Mouse (Mus musculus): ENCODE results near the gene Vmn1r54.
"Not testable (repeated sequence)": the region's sequence is repeated elsewhere in the genome, so short reads cannot be mapped to it uniquely, and the experiment has no call there.

Gene Vmn1r54

GRCm38 (mm10) chr6:90246000-90246399 is at the start of gene Vmn1r54:
TSS of gene Vmn1r54 (plus strand) at chr6:90246300.
- DNase-seq: no peak

GRCm38 (mm10) chr6:90202493-90202892 is 43.6 kb upstream of the Vmn1r54 start, which contains the start of gene V1ra8:
TSS of gene V1ra8 (plus strand) at chr6:90202793.
- DNase-seq: not testable (repeated sequence)

- DNase-seq: no peak
These were observed 21.8 kb upstream of the Vmn1r54 start, which contains the start of gene Vmn1r53 for GRCm38 (mm10) chr6:90224338-90224737. TSS of gene Vmn1r53 (minus strand) at chr6:90224438.

- DNase-seq: not testable (repeated sequence)
These were observed 14.0 kb upstream of the Vmn1r54 start for GRCm38 (mm10) chr6:90232114-90232513.

- no peak for DNase-seq
These were observed 13.4 kb upstream of the Vmn1r54 start for GRCm38 (mm10) chr6:90232681-90233080.

GRCm38 (mm10) chr6:90244019-90244418 is 2.1 kb upstream of the Vmn1r54 start:
- DNase-seq: no peak

GRCm38 (mm10) chr6:90288265-90288664 is 42.2 kb downstream of the Vmn1r54 start:
- DNase-seq: no peak

- DNase-seq: no peak
These were observed 54.8 kb downstream of the Vmn1r54 start, which contains the start of gene BC048671 for GRCm38 (mm10) chr6:90300919-90301318. TSS of gene BC048671 (plus strand) at chr6:90301219.

GRCm38 (mm10) chr6:90306315-90306975 is 60.3 kb downstream of the Vmn1r54 start:
- no peak for DNase-seq

GRCm38 (mm10) chr6:90308839-90309778 is 63.0 kb downstream of the Vmn1r54 start:
- no peak for DNase-seq

- DNase-seq: no peak
These were observed 69.9 kb downstream of the Vmn1r54 start for GRCm38 (mm10) chr6:90315961-90316360.

GRCm38 (mm10) chr6:90317510-90318258 is 71.6 kb downstream of the Vmn1r54 start:
- DNase-seq: no peak

GRCm38 (mm10) chr6:90319019-90319418 is 72.9 kb downstream of the Vmn1r54 start:
- DNase-seq: no peak

GRCm38 (mm10) chr6:90319475-90320191 is 73.5 kb downstream of the Vmn1r54 start:
- DNase-seq: no peak

- DNase-seq: no peak
These were observed 74.3 kb downstream of the Vmn1r54 start for GRCm38 (mm10) chr6:90320429-90320828.

Data from right cerebral cortex, postnatal 4 days (tissue).